Mouse (Mus musculus): Measurements from ENCODE around the gene Tvp23a. TPM values are rescaled to one million over a fixed set of nuclear protein-coding genes. Genes with fewer than 3 reads are reported as not detected.

Tvp23a gene
- polyA plus RNA-seq, 1 experiment from 2014 or later, result 60.3 TPM

DNA sequence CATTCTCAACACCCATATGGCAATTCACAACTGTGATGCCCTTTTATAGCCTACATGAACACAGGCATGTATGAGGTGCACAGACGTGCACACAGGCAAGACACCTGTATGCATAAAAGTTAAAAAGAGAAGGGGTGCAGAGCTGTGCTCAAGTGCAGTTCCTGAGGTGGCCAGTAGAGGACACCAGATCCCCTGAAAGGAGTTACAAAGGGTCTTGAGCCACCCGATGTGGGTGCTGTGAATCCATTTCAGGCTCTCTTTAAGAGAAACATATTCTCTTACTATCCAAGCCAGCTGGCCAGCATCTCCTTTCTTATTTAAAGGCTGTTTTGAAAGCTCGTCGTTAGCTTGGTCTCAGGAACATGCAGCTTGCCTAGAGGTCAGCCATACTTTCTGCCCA is 30.3 kb downstream of the Tvp23a start:
- Histone ChIP-seq H3K4me3 (replicated peaks; ENCODE audit: low read length) (no peak overlapping the region), H3K36me3 (ENCODE audit: control insufficient read depth, insufficient read depth) (peaks cover 22% of the 10 kb centered on the region), H3K9ac (replicated peaks; ENCODE audit: low read depth, low read length) (no peak overlapping the region), H3K4me2 (ENCODE audit: low read length) (no peak overlapping the region), H3K4me1 (replicated peaks; ENCODE audit: control insufficient read depth, insufficient read depth, low read length) (peaks cover 6% of the 10 kb centered on the region; the same call in 1 of the 2 replicates), H3K27ac (ENCODE audit: low read length) (no peak overlapping the region), H3K27me3 (replicated peaks; ENCODE audit: control insufficient read depth, insufficient read depth, low read length) (no peaks in the 10 kb centered on the region), H3K9me3 (ENCODE audit: control insufficient read depth, low read length) (no peaks in the 10 kb centered on the region)
- ATAC-seq, result no peak
- WGBS, result 97% methylated on average over 4 of the region's 4 CpGs

DNA sequence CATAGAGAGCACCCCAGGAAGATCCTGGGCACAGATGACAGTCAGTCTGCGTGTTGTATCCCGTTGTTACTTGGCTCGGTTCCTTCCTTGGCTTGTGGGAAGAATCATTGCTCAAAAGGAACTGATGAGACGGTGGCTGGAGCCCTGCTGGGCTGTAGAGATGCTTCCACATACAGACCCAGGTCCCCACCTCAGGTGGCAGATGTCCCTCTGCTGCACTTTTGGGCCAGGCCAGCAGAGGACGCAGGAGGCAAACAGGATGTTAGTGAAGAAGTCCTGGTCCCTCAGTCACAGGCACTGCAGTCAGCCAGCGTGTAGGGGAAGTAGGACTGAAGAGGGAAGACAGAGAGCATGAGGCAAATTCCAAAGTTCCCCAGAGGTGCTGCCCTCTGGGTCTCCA is 31.2 kb downstream of the Tvp23a start:
- Histone ChIP-seq H3K4me2 (ENCODE audit: low read length) (no peak overlapping the region), H3K9me3 (ENCODE audit: control insufficient read depth, low read length) (no peaks in the 10 kb centered on the region), H3K27ac (ENCODE audit: low read length) (no peak overlapping the region), H3K9ac (replicated peaks; ENCODE audit: low read depth, low read length) (no peak overlapping the region), H3K4me3 (replicated peaks; ENCODE audit: low read length) (no peak overlapping the region), H3K4me1 (replicated peaks; ENCODE audit: control insufficient read depth, insufficient read depth, low read length) (peaks cover 10% of the 10 kb centered on the region), H3K27me3 (replicated peaks; ENCODE audit: control insufficient read depth, insufficient read depth, low read length) (no peaks in the 10 kb centered on the region), H3K36me3 (ENCODE audit: control insufficient read depth, insufficient read depth) (peaks cover 17% of the 10 kb centered on the region)
- WGBS, result 71% methylated on average over 6 of the region's 6 CpGs
- no peak for ATAC-seq

DNA sequence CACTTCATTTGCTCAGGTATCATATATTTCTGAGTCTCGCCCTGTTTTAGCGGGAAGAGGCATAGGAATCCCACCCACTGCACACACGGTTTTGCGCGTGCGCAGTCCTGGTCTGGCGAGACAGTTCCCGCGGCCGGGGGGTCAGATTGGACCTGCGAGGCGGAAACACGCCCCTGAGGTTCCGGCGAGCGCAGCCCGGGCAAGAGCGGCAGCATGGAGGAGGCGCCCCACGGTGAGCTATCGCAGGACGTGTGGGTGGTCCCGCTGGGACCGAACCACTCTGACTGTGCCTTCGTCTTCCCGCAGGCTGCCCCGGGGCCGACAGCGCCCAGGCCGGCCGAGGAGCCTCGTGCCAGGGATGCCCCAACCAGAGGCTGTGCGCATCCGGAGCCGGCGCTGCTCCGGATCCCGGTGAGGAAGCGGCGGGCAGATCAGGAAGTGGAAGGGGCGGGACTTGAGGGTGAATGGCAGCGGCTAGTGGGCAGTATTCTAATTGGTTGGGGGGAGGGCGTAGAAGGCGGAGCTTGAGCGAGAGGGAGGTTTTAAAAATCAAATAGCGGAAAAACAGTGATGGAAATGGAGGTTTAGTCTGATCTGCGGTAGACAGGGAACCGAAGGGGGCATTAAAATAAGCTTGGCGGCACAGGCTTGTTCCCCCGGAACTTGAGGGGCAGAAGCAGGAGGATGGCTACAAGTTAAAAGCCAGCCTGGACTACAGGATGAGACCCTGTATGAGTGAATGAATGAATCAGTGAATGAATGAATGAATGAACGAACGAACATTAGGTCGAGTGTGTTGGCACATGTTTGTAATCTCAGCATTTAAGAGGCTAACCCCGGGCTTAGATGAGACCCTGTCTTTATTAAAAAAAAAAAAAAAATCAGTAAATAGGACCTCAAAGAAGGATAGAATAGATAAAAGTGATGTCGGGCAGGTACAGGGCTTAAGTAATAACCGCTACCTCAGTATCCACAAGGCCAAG is 35.1 kb downstream of the Tvp23a start, which contains the start of gene Nubp1:
Gene Nubp1 (plus strand): TSS at position 185 of the 983 bp plus-strand sequence.
- H3K4me3 ChIP-seq (replicated peaks; ENCODE audit: low read length), result peak within 1 kb of the TSS; percentile 77
- H3K4me1 ChIP-seq (replicated peaks; ENCODE audit: control insufficient read depth, insufficient read depth, low read length), result peaks cover 11% of the 10 kb centered on the region
- H3K36me3 ChIP-seq (ENCODE audit: control insufficient read depth, insufficient read depth), result peaks cover 8% of the 10 kb centered on the region
- peak; percentile 97 for ATAC-seq
- peak within 1 kb of the TSS; percentile 56 for H3K4me2 ChIP-seq (ENCODE audit: low read length)
- H3K9ac ChIP-seq (replicated peaks; ENCODE audit: low read depth, low read length), result peak within 1 kb of the TSS; percentile 80
- peak within 1 kb of the TSS; percentile 93 for H3K27ac ChIP-seq (ENCODE audit: low read length)
- H3K9me3 ChIP-seq (ENCODE audit: control insufficient read depth, low read length), result no peaks in the 10 kb centered on the region
- peaks cover 3% of the 10 kb centered on the region; the same call in 1 of the 2 replicates for H3K27me3 ChIP-seq (replicated peaks; ENCODE audit: control insufficient read depth, insufficient read depth, low read length)
- WGBS, result 3% methylated on average over 55 of the region's 56 CpGs

DNA sequence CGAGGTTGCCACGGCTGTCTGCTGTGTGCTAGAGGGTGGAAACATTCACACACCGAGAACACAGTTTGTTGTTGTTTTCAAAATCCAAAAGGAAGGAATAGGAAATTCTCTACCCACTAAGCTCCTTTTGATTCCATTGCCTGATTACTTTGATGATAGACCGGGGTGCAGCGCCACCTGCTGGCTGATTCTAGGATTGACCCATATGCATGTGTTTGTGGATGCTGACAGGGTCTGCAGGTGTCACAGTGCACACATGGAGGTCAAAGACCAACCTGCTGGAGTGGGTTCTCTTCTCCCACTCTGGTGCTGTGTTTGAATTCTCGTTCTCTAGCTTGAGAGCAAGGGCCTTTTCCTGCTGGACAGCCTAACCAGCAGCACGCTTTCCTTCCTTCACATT is 48.0 kb downstream of the Tvp23a start:
- no peaks in the 10 kb centered on the region for H3K36me3 ChIP-seq (ENCODE audit: control insufficient read depth, insufficient read depth)
- H3K4me2 ChIP-seq (ENCODE audit: low read length), result no peak overlapping the region
- ATAC-seq, result peak; percentile 36; the same call in 1 of the 2 replicates
- H3K9me3 ChIP-seq (ENCODE audit: control insufficient read depth, low read length), result no peaks in the 10 kb centered on the region
- peaks cover 7% of the 10 kb centered on the region for H3K4me1 ChIP-seq (replicated peaks; ENCODE audit: control insufficient read depth, insufficient read depth, low read length)
- H3K27ac ChIP-seq (ENCODE audit: low read length), result no peak overlapping the region
- no peaks in the 10 kb centered on the region for H3K27me3 ChIP-seq (replicated peaks; ENCODE audit: control insufficient read depth, insufficient read depth, low read length)
- WGBS, result 26% methylated on average over 7 of the region's 7 CpGs
- H3K4me3 ChIP-seq (replicated peaks; ENCODE audit: low read length), result no peak overlapping the region
- no peak overlapping the region for H3K9ac ChIP-seq (replicated peaks; ENCODE audit: low read depth, low read length)

- 78% methylated on average over 5 of the region's 5 CpGs for WGBS
These were observed 48.4 kb downstream of the Tvp23a start for GRCm38 (mm10) chr16:10398755-10399154.

GRCm38 (mm10) chr16:10394699-10395540 is 52.2 kb downstream of the Tvp23a start, which contains the start of gene Tekt5:
Gene Tekt5, minus strand, starts transcription at chr16:10395490.
- WGBS, result 7% methylated on average over 37 of the region's 37 CpGs
- Histone ChIP-seq H3K27ac (ENCODE audit: low read length) (no peak within 1 kb of the TSS), H3K4me3 (replicated peaks; ENCODE audit: low read length) (peak within 1 kb of the TSS; percentile 28), H3K27me3 (replicated peaks; ENCODE audit: control insufficient read depth, insufficient read depth, low read length) (no peaks in the 10 kb centered on the region), H3K9me3 (ENCODE audit: control insufficient read depth, low read length) (no peaks in the 10 kb centered on the region), H3K4me1 (replicated peaks; ENCODE audit: control insufficient read depth, insufficient read depth, low read length) (peaks cover 7% of the 10 kb centered on the region), H3K9ac (replicated peaks; ENCODE audit: low read depth, low read length) (peak within 1 kb of the TSS; percentile 36), H3K4me2 (ENCODE audit: low read length) (peak within 1 kb of the TSS; percentile 51), H3K36me3 (ENCODE audit: control insufficient read depth, insufficient read depth) (no peaks in the 10 kb centered on the region)
- ATAC-seq, result peak; percentile 49; the same call in 1 of the 2 replicates

More at GRCm38 (mm10) chr16:10398755-10399154, 48.4 kb downstream of the Tvp23a start:
- Histone ChIP-seq H3K27ac (ENCODE audit: low read length) (no peak overlapping the region), H3K4me2 (ENCODE audit: low read length) (no peak overlapping the region), H3K27me3 (replicated peaks; ENCODE audit: control insufficient read depth, insufficient read depth, low read length) (no peaks in the 10 kb centered on the region), H3K4me3 (replicated peaks; ENCODE audit: low read length) (no peak overlapping the region), H3K9me3 (ENCODE audit: control insufficient read depth, low read length) (no peaks in the 10 kb centered on the region), H3K9ac (replicated peaks; ENCODE audit: low read depth, low read length) (no peak overlapping the region), H3K36me3 (ENCODE audit: control insufficient read depth, insufficient read depth) (no peaks in the 10 kb centered on the region), H3K4me1 (replicated peaks; ENCODE audit: control insufficient read depth, insufficient read depth, low read length) (peaks cover 7% of the 10 kb centered on the region)
- no peak for ATAC-seq

DNA sequence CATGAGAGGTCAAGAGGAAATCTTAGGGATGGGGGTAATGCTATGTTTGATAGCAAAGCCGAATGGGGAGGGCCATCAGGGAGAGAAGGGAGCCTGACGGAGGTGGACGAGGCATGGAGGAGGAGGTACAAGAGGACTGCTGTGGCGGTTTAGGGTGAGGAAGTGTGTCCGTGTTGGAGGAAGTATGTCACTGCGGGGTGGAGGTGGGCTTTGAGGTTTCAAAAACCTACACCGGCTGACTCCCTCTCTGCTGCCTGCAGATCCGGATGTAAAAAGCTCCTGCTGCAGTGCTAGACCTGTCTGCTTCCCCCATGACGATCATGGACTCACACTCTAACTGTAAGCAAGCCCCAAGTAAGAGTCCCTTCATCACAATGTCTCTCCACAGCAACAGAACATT is 54.6 kb downstream of the Tvp23a start:
- 88% methylated on average over 9 of the region's 9 CpGs for WGBS
- Histone ChIP-seq H3K4me1 (replicated peaks; ENCODE audit: control insufficient read depth, insufficient read depth, low read length) (peaks cover 7% of the 10 kb centered on the region), H3K9ac (replicated peaks; ENCODE audit: low read depth, low read length) (no peak overlapping the region), H3K27me3 (replicated peaks; ENCODE audit: control insufficient read depth, insufficient read depth, low read length) (no peaks in the 10 kb centered on the region), H3K4me3 (replicated peaks; ENCODE audit: low read length) (no peak overlapping the region), H3K36me3 (ENCODE audit: control insufficient read depth, insufficient read depth) (no peaks in the 10 kb centered on the region), H3K27ac (ENCODE audit: low read length) (no peak overlapping the region), H3K4me2 (ENCODE audit: low read length) (no peak overlapping the region), H3K9me3 (ENCODE audit: control insufficient read depth, low read length) (no peaks in the 10 kb centered on the region)
- ATAC-seq, result no peak

DNA sequence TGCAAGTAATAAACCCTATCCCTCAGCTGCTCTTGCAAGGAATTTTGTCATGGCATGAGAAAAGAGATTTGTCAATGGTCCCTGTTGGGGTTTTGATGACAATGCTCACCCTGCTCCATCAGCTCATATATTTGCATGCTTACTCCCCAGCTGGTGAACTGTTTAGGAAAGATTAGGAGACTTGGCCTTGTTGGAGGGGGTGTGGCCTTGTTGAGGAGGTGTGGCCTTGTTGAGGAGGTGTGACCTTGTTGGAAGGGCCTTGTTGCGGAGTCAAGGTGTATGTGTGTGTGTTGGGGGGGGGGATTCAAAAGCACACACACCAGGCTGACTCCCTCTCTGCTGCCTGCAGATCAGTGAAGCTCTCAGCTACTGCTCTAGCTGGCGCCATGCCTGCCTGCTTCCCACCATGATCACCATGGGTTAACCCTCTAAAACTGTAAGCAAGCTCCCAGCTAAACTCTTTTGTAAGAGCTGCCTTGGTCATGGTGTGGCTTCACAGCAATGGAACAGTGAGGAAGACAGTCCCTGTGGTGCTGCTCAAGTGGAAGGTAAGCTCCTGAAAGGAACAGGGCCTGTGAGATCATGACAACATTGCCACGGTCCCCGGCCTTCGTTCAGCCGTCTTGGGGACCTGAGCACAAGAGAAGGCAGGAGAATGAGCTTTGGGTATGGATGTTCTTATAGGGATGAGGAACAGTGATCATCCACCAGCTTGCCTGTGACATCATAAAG is 58.4 kb downstream of the Tvp23a start:
- no peaks in the 10 kb centered on the region for H3K4me1 ChIP-seq (replicated peaks; ENCODE audit: control insufficient read depth, insufficient read depth, low read length)
- WGBS, result 90% methylated on average over 6 of the region's 6 CpGs
- no peaks in the 10 kb centered on the region for H3K27me3 ChIP-seq (replicated peaks; ENCODE audit: control insufficient read depth, insufficient read depth, low read length)
- H3K4me2 ChIP-seq (ENCODE audit: low read length), result no peak overlapping the region
- no peaks in the 10 kb centered on the region for H3K36me3 ChIP-seq (ENCODE audit: control insufficient read depth, insufficient read depth)
- no peaks in the 10 kb centered on the region for H3K9me3 ChIP-seq (ENCODE audit: control insufficient read depth, low read length)
- no peak overlapping the region for H3K4me3 ChIP-seq (replicated peaks; ENCODE audit: low read length)
- ATAC-seq, result no peak
- no peak overlapping the region for H3K27ac ChIP-seq (ENCODE audit: low read length)
- no peak overlapping the region for H3K9ac ChIP-seq (replicated peaks; ENCODE audit: low read depth, low read length)

Measured in forebrain, embryonic 16.5 days (tissue).